Mouse (Mus musculus): Measurements from ENCODE around the gene Elovl3. TPM values are rescaled to one million over a fixed set of nuclear protein-coding genes. Genes with fewer than 3 reads are reported as not detected.

The Elovl3 gene
- polyA plus RNA-seq, 2 experiments: 0.85 TPM; not detected in 1

- Histone ChIP-seq H3K27me3 (ENCODE audit: control insufficient read depth, insufficient read depth, low read length) (peaks cover 81% of the 10 kb centered on the region), H3K9ac (ENCODE audit: low read depth, low read length, severe bottlenecking) (no peak overlapping the region), H3K4me2 (replicated peaks; ENCODE audit: low read depth, low read length, severe bottlenecking) (peak overlapping the region; percentile 100), H3K4me1 (ENCODE audit: control insufficient read depth, insufficient read depth, low read length) (peaks cover 15% of the 10 kb centered on the region; the same call in 1 of the 2 replicates), H3K4me3 (replicated peaks; ENCODE audit: low read length) (peak overlapping the region; percentile 51), H3K36me3 (ENCODE audit: control insufficient read depth, insufficient read depth, low read length) (no peaks in the 10 kb centered on the region), H3K9me3 (ENCODE audit: control insufficient read depth, low read length) (no peaks in the 10 kb centered on the region), H3K27ac (replicated peaks; ENCODE audit: low read depth, low read length) (no peak overlapping the region)
- WGBS: 0% methylated on average over 12 of the region's 12 CpGs
- peak; percentile 75 for ATAC-seq (ENCODE audit: low FRiP score, low read depth)
- DNase-seq (ENCODE audit: low spot score): peak; percentile 95
- 0 out of 2 replicates have a peak, but pooled peaks have one; percentile 44 for TF ChIP-seq POLR2A (IDR thresholded peaks at IDR 0.05; ENCODE audit: borderline replicate concordance, extremely low read depth, insufficient read depth, insufficient read length)
Observed at GRCm38 (mm10) chr19:46135297-46135696, 3.6 kb downstream of the Elovl3 start.

GRCm38 (mm10) chr19:46135789-46136638 lies 4.3 kb downstream of the Elovl3 start:
- H3K9me3 ChIP-seq (ENCODE audit: control insufficient read depth, low read length): no peaks in the 10 kb centered on the region
- H3K4me2 ChIP-seq (replicated peaks; ENCODE audit: low read depth, low read length, severe bottlenecking): peak overlapping the region; percentile 100
- DNase-seq (ENCODE audit: low spot score) (no peak), ATAC-seq (ENCODE audit: low FRiP score, low read depth) (peak; percentile 45; the same call in 1 of the 2 replicates)
- peak overlapping the region; percentile 51 for H3K9ac ChIP-seq (ENCODE audit: low read depth, low read length, severe bottlenecking)
- no peak for TF ChIP-seq POLR2A (IDR thresholded peaks at IDR 0.05; ENCODE audit: borderline replicate concordance, extremely low read depth, insufficient read depth, insufficient read length)
- no peak overlapping the region for H3K27ac ChIP-seq (replicated peaks; ENCODE audit: low read depth, low read length)
- peaks cover 74% of the 10 kb centered on the region for H3K27me3 ChIP-seq (ENCODE audit: control insufficient read depth, insufficient read depth, low read length)
- under 1% methylated on average over 67 of the region's 79 CpGs for WGBS
- H3K4me1 ChIP-seq (ENCODE audit: control insufficient read depth, insufficient read depth, low read length): peaks cover 15% of the 10 kb centered on the region; the same call in 1 of the 2 replicates
- H3K4me3 ChIP-seq (replicated peaks; ENCODE audit: low read length): peak overlapping the region; percentile 51
- H3K36me3 ChIP-seq (ENCODE audit: control insufficient read depth, insufficient read depth, low read length): no peaks in the 10 kb centered on the region

GRCm38 (mm10) chr19:46136639-46137580 lies 5.2 kb downstream of the Elovl3 start:
- H3K4me1 ChIP-seq (ENCODE audit: control insufficient read depth, insufficient read depth, low read length): peaks cover 11% of the 10 kb centered on the region; the same call in 1 of the 2 replicates
- H3K27me3 ChIP-seq (ENCODE audit: control insufficient read depth, insufficient read depth, low read length): peaks cover 65% of the 10 kb centered on the region
- 3% methylated on average over 45 of the region's 49 CpGs for WGBS
- TF ChIP-seq POLR2A (IDR thresholded peaks at IDR 0.05; ENCODE audit: borderline replicate concordance, extremely low read depth, insufficient read depth, insufficient read length): no peak
- no peaks in the 10 kb centered on the region for H3K9me3 ChIP-seq (ENCODE audit: control insufficient read depth, low read length)
- H3K36me3 ChIP-seq (ENCODE audit: control insufficient read depth, insufficient read depth, low read length): no peaks in the 10 kb centered on the region
- DNase-seq (ENCODE audit: low spot score) (peak; percentile 18), ATAC-seq (ENCODE audit: low FRiP score, low read depth) (no peak)
- no peak overlapping the region for H3K27ac ChIP-seq (replicated peaks; ENCODE audit: low read depth, low read length)
- H3K4me3 ChIP-seq (replicated peaks; ENCODE audit: low read length): peak overlapping the region; percentile 51
- peak overlapping the region; percentile 100 for H3K4me2 ChIP-seq (replicated peaks; ENCODE audit: low read depth, low read length, severe bottlenecking)
- H3K9ac ChIP-seq (ENCODE audit: low read depth, low read length, severe bottlenecking): peak overlapping the region; percentile 51; the same call in 1 of the 2 replicates

GRCm38 (mm10) chr19:46140324-46140723 lies 8.6 kb downstream of the Elovl3 start:
- H3K4me1 ChIP-seq (ENCODE audit: control insufficient read depth, insufficient read depth, low read length): peaks cover 10% of the 10 kb centered on the region; the same call in 1 of the 2 replicates
- ATAC-seq (ENCODE audit: low FRiP score, low read depth) (no peak), DNase-seq (ENCODE audit: low spot score) (no peak)
- no peaks in the 10 kb centered on the region for H3K9me3 ChIP-seq (ENCODE audit: control insufficient read depth, low read length)
- H3K27ac ChIP-seq (replicated peaks; ENCODE audit: low read depth, low read length): no peak overlapping the region
- H3K4me2 ChIP-seq (replicated peaks; ENCODE audit: low read depth, low read length, severe bottlenecking): no peak overlapping the region
- no peak overlapping the region for H3K9ac ChIP-seq (ENCODE audit: low read depth, low read length, severe bottlenecking)
- H3K36me3 ChIP-seq (ENCODE audit: control insufficient read depth, insufficient read depth, low read length): no peaks in the 10 kb centered on the region
- 63% methylated on average over 2 of the region's 2 CpGs for WGBS
- peaks cover 57% of the 10 kb centered on the region for H3K27me3 ChIP-seq (ENCODE audit: control insufficient read depth, insufficient read depth, low read length)
- no peak overlapping the region for H3K4me3 ChIP-seq (replicated peaks; ENCODE audit: low read length)
- no peak for TF ChIP-seq POLR2A (IDR thresholded peaks at IDR 0.05; ENCODE audit: borderline replicate concordance, extremely low read depth, insufficient read depth, insufficient read length)

- no peak for TF ChIP-seq POLR2A (IDR thresholded peaks at IDR 0.05; ENCODE audit: borderline replicate concordance, extremely low read depth, insufficient read depth, insufficient read length)
- Histone ChIP-seq H3K27ac (replicated peaks; ENCODE audit: low read depth, low read length) (no peak overlapping the region), H3K4me1 (ENCODE audit: control insufficient read depth, insufficient read depth, low read length) (peaks cover 6% of the 10 kb centered on the region; the same call in 1 of the 2 replicates), H3K4me2 (replicated peaks; ENCODE audit: low read depth, low read length, severe bottlenecking) (no peak overlapping the region), H3K36me3 (ENCODE audit: control insufficient read depth, insufficient read depth, low read length) (no peaks in the 10 kb centered on the region), H3K4me3 (replicated peaks; ENCODE audit: low read length) (no peak overlapping the region), H3K9me3 (ENCODE audit: control insufficient read depth, low read length) (no peaks in the 10 kb centered on the region), H3K27me3 (ENCODE audit: control insufficient read depth, insufficient read depth, low read length) (peaks cover 57% of the 10 kb centered on the region), H3K9ac (ENCODE audit: low read depth, low read length, severe bottlenecking) (no peak overlapping the region)
- 10% methylated on average over 6 of the region's 6 CpGs for WGBS
- ATAC-seq (ENCODE audit: low FRiP score, low read depth): peak; percentile 85
- peak; percentile 55 for DNase-seq (ENCODE audit: low spot score)
Observed at GRCm38 (mm10) chr19:46141091-46141490, 9.4 kb downstream of the Elovl3 start.

All from limb, embryonic 14.5 days (tissue).